Mouse (Mus musculus) kidney, adult 2 months (tissue): ENCODE results near the gene Col3a1. TPM values are rescaled to one million over a fixed set of nuclear protein-coding genes. Genes with fewer than 3 reads are reported as not detected.

Experiments
- DNase-seq: peaks from one replicate; pipeline ENCODE4 v3.0.0; 2021
- H3K27ac ChIP-seq: fragments of 200-500 bp; 2 replicates; pipeline ENCODE4 v1.5.1; 2012; ENCODE audit warnings: low read depth, low read length, control low read depth, inconsistent platforms; ENCODE audit not compliant: insufficient read depth
- H3K27me3 ChIP-seq: fragments of 200-500 bp; replicated peaks from 2 replicates; pipeline ENCODE4 v1.6.1; 2012; ENCODE audit warnings: mild to moderate bottlenecking, moderate library complexity, low read length, inconsistent platforms; ENCODE audit not compliant: control insufficient read depth, insufficient read depth
- H3K36me3 ChIP-seq: fragments of 200-500 bp; 2 replicates; pipeline ENCODE4 v1.6.1; 2012; ENCODE audit warnings: mild to moderate bottlenecking, moderate library complexity, low read length, inconsistent platforms; ENCODE audit not compliant: control insufficient read depth, insufficient read depth
- H3K4me1 ChIP-seq: fragments of 200-500 bp; 2 replicates; pipeline ENCODE4 v1.6.1; 2011; ENCODE audit warnings: low read length; ENCODE audit not compliant: control insufficient read depth, insufficient read depth
- H3K4me3 ChIP-seq: fragments of 200-500 bp; 2 replicates; pipeline ENCODE4 v1.5.1; 2011; ENCODE audit warnings: mild to moderate bottlenecking, low read depth, low read length, control low read depth; ENCODE audit not compliant: insufficient read depth
- CTCF ChIP-seq: fragments of 200-500 bp; conservative IDR thresholded peaks from 2 replicates; pipeline ENCODE4 v1.5.1; 2011; ENCODE audit warnings: low read depth, mild to moderate bottlenecking, control low read depth, low read length, moderate library complexity, mixed read lengths; ENCODE audit not compliant: insufficient read depth, insufficient read length
- POLR2A ChIP-seq: fragments of 200-500 bp; IDR thresholded peaks from one replicate; pipeline ENCODE4 v1.6.1; 2011; ENCODE audit warnings: low read depth, low read length, control low read depth
- WGBS: fragments of 180-500 bp; shearing (Covaris S2); methylation state at CpG from one replicate; pipeline ENCODE4 v1.1.7; 2018; 5-methylcytosine and 5-hydroxymethylcytosine counted together
- polyA plus RNA-seq: library from polyadenylated mRNA; depleted of rRNA; stranded (reverse); fragments of >200 nt; gene quantifications from 2 replicates; pipeline ENCODE4 v1.2.3, GENCODE M21; 2012

Col3a1 gene
- polyA plus RNA-seq, 1 experiment, result 30.2 TPM

DNA sequence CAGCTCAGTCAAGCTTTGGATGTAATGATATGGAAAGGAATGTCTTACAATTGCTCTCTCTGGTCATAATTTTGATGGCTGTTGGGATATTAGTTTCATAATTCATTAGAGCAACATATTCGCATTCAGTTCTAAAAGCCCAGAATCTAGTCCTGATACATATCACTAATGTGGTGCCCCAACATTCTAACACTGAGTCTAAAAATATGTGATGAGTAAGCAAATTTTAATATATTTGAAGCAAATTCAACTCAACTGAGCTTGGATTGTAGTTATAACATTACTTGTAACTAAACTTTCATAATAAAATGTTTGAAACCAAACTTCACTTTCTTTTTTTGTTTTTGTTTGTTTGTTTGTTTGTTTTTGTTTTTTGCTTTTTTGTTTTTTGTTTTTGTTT is 17.8 kb downstream of the Col3a1 start:
- DNase-seq, result no peak
- TF ChIP-seq POLR2A, result no peak
- no peak for TF ChIP-seq CTCF
- Histone ChIP-seq H3K27me3 (no peaks in the 10 kb centered on the region), H3K27ac (no peak overlapping the region), H3K4me1 (no peaks in the 10 kb centered on the region), H3K4me3 (no peak overlapping the region), H3K36me3 (no peaks in the 10 kb centered on the region)
- WGBS, result 78% methylated on average over 1 of the region's 1 CpGs

DNA sequence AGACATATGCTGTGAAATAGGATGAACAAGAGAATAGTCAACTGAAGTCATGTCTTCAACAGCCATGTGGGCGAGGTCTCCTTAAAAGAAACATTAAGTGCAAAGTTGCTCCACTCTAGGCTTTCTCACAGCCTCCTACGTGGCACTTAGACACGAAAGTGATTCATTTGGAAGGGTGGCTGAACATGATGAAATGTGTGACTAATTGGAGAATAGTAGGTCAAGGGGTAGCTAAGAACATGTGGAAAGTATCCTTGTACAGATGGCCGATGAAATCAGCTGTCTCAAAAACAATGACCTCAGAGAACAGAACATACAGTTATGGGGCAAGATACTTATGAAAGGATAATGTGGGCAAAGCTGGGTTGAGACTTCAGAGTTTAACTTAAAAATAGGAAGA is 44.6 kb downstream of the Col3a1 start:
- no peak for TF ChIP-seq CTCF
- TF ChIP-seq POLR2A, result no peak
- peak; percentile 5 for DNase-seq
- Histone ChIP-seq H3K27ac (no peak overlapping the region), H3K27me3 (no peaks in the 10 kb centered on the region), H3K36me3 (no peaks in the 10 kb centered on the region), H3K4me3 (no peak overlapping the region), H3K4me1 (no peaks in the 10 kb centered on the region)
- WGBS, result 54% methylated on average over 4 of the region's 4 CpGs

DNA sequence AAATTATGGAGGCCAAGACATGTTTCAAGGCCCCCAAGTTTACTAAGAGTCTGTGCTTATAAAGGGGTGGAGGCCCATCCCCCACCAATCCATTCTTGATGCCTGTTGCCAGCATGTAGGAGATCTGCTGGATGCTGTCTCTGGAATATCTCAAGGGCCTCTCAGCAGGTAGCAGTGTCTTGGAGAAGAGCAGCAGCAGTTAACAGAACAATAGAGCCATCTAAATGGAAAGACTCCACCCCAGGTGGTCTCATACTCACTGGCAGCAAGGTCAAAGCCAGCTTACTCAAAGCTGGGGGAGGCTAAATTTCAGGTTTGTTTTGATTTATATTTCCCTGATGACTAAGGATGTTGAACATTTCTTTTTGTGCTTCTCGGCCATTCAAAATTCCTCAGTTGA is 46.7 kb downstream of the Col3a1 start:
- Histone ChIP-seq H3K4me3 (no peak overlapping the region), H3K36me3 (no peaks in the 10 kb centered on the region), H3K4me1 (no peaks in the 10 kb centered on the region), H3K27me3 (no peaks in the 10 kb centered on the region), H3K27ac (no peak overlapping the region)
- TF ChIP-seq CTCF (no peak), POLR2A (no peak)
- WGBS, result 89% methylated on average over 1 of the region's 1 CpGs
- DNase-seq, result no peak

DNA sequence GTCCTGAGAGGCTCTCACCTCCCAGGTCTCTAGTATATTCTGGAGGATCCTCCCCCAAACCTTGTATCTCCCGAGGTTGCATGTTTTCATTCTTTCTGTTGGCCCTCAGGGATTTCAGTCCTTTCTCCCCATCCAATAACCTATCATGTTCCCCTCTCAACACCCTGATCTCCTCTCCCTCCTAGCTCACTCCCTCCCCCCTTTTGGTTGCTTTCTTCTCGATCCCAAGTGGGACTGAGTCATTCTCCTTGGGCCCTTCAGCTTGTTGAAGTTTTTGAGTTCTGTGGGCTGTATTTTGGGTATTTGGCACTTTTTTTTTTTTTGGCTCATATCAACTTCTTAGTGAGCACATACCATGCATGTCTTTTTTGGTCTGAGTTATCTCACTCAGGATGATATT is 47.8 kb downstream of the Col3a1 start:
- TF ChIP-seq CTCF (no peak), POLR2A (no peak)
- Histone ChIP-seq H3K27me3 (no peaks in the 10 kb centered on the region), H3K36me3 (no peaks in the 10 kb centered on the region), H3K4me1 (no peaks in the 10 kb centered on the region), H3K27ac (no peak overlapping the region), H3K4me3 (no peak overlapping the region)
- no peak for DNase-seq
- WGBS, result 61% methylated on average over 2 of the region's 2 CpGs

DNA sequence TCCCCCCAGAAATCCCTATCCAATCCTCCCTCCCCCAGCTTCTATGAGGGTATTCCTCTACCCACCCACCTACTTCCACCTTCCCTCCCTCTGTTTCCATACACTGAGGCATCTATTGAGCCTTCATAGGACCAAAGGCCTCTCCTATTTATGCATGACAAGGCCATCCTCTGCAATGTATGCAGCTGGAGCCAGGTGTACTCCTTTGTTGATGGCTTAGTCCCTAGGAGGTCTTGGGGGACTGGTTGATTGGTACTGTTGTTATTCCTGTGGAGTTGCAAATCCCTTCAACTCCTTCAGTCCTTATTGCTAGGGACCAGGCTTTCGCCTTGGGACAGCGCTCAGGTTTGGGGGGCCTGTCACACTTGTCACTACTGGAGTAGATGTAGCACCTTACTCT is 48.3 kb downstream of the Col3a1 start:
- DNase-seq, result no peak
- TF ChIP-seq CTCF (no peak), POLR2A (no peak)
- Histone ChIP-seq H3K36me3 (no peaks in the 10 kb centered on the region), H3K4me3 (no peak overlapping the region), H3K4me1 (no peaks in the 10 kb centered on the region), H3K27ac (no peak overlapping the region), H3K27me3 (no peaks in the 10 kb centered on the region)
- WGBS, result 87% methylated on average over 2 of the region's 2 CpGs

DNA sequence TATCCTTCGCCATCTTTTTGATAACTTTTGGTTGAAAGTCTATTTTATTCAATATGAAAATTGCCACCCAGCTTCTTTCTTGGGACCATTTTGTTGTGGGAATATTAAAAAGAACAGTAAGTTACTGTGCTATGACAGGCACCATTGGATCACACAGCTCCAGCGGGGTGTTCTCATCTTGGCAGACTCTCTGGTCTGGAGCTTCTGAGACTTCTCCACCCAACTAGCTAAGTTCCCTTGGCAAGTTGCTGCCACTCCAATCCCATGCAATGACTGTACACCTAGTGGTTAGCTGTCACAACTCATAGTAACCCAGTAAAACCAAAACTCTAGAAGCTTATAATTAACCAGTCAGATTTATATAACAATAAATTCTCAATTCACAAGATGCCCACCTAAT is 51.9 kb downstream of the Col3a1 start:
- H3K27me3 ChIP-seq, result no peaks in the 10 kb centered on the region
- no peak overlapping the region for H3K4me3 ChIP-seq
- TF ChIP-seq CTCF (no peak), POLR2A (no peak)
- no peak for DNase-seq
- H3K4me1 ChIP-seq, result no peaks in the 10 kb centered on the region
- H3K36me3 ChIP-seq, result no peaks in the 10 kb centered on the region
- 93% methylated on average over 2 of the region's 2 CpGs for WGBS
- no peak overlapping the region for H3K27ac ChIP-seq

DNA sequence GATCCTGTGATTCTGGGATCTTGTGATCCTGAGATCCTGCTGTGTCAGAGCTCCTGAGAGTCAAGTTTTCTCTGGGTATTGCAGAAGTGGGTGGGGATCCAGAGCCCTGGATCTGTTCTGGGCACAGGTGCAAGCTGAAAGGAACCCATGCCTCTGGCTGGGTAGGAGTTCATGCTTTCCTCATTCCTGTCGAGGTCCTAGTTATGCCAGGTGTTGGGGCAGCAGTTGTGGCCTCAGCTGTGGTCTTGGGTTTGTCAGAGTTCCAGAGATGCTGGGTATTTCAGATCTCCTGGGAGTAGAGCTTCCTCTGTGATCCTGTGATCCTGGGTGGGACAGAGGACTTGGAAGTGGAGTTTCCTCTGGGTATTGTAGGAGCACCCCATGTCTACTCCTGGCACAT is 54.1 kb downstream of the Col3a1 start:
- no peaks in the 10 kb centered on the region for H3K4me1 ChIP-seq
- WGBS, result 59% methylated on average over 1 of the region's 1 CpGs
- no peak overlapping the region for H3K4me3 ChIP-seq
- H3K27ac ChIP-seq, result no peak overlapping the region
- no peak for DNase-seq
- no peaks in the 10 kb centered on the region for H3K36me3 ChIP-seq
- H3K27me3 ChIP-seq, result no peaks in the 10 kb centered on the region
- TF ChIP-seq POLR2A (no peak), CTCF (no peak)

DNA sequence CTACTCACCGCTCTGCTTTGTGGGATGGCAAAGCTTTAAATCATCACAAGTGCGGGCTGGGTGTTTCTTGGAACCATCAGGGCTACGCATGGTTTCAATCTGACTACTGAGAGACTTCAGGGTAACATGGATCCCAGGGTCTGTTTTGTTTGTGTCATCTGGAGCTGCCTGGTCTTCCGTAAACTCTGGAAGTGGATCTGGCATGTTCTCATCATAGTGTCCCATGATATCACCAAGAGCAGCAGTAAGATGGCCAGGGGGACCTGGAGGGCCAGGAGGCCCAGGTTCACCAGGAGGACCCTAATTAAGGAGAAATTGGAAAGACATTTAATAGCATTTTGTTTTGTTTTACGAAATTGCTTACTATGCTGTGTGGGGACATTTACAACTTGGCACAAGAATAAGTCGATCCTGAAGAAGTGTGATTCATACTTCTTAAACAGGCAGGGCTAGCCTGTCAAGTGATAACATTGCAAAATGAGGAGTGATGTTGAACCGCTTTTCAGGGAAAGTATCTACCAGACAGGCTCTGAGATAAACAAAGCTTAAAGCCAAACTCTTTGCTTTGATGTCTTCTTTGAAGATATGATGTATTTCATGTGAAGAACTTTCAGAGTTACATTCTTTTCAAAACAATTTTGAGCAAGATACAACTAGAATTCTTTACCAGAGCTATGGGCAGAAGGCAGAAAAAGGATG is 68.8 kb downstream of the Col3a1 start:
- no peak for DNase-seq
- Histone ChIP-seq H3K4me3 (no peak overlapping the region), H3K27me3 (no peaks in the 10 kb centered on the region; the same call in 1 of the 2 replicates), H3K36me3 (no peaks in the 10 kb centered on the region), H3K27ac (no peak overlapping the region), H3K4me1 (no peaks in the 10 kb centered on the region)
- TF ChIP-seq POLR2A (no peak), CTCF (no peak)
- WGBS, result 76% methylated on average over 7 of the region's 7 CpGs
